Mouse (Mus musculus) MEL (cell line): ENCODE results near the gene Zcchc10.
"Not testable (repeated sequence)": the region's sequence is repeated elsewhere in the genome, so short reads cannot be mapped to it uniquely, and the experiment has no call there.

Experiments
- CTCF ChIP-seq, 3 experiments: IDR thresholded peaks in 2 of 3; conservative IDR thresholded peaks in 1 of 3; 2 replicates each; pipeline ENCODE4 v1.5.1; 2011 to 2012; ENCODE audit warnings: low read length in 3 of 3, low read depth in 2 of 3, mild to moderate bottlenecking in 2 of 3, improper control_type of control experiment in 1 of 3, inconsistent platforms in 1 of 3, mixed read lengths in 1 of 3, moderate library complexity in 1 of 3; ENCODE audit not compliant: control insufficient read depth in 1 of 3, insufficient read depth in 1 of 3, poor library complexity in 1 of 3, severe bottlenecking in 1 of 3
- E2F4 ChIP-seq: IDR thresholded peaks from 2 replicates; pipeline ENCODE4 v1.6.1; 2011; ENCODE audit warnings: low read depth, low read length, improper control_type of control experiment, borderline replicate concordance
- EP300 ChIP-seq, 2 experiments: IDR thresholded peaks; 2 replicates each; pipeline ENCODE4 v1.6.1; 2011; ENCODE audit warnings: improper control_type of control experiment in 2 of 2, low read length in 2 of 2, low read depth in 1 of 2, mild to moderate bottlenecking in 1 of 2
- MAX ChIP-seq: IDR thresholded peaks from 2 replicates; pipeline ENCODE4 v1.6.1; 2011; ENCODE audit warnings: low read length, improper control_type of control experiment
- MXI1 ChIP-seq: IDR thresholded peaks from 2 replicates; pipeline ENCODE4 v1.6.1; 2011; ENCODE audit warnings: mild to moderate bottlenecking, low read depth, low read length, improper control_type of control experiment
- POLR2A ChIP-seq, 2 experiments: IDR thresholded peaks; 2 replicates each; pipeline ENCODE4 v1.6.1; 2011 to 2012; ENCODE audit warnings: low read length in 2 of 2, mild to moderate bottlenecking in 2 of 2, control low read depth in 1 of 2, improper control_type of control experiment in 1 of 2, low read depth in 1 of 2, moderate library complexity in 1 of 2; ENCODE audit not compliant: control insufficient read depth in 1 of 2, insufficient read depth in 1 of 2, poor library complexity in 1 of 2
- POLR2AphosphoS2 ChIP-seq: IDR thresholded peaks from 2 replicates; pipeline ENCODE4 v1.6.1; 2011; ENCODE audit warnings: low read length, improper control_type of control experiment
- RCOR1 ChIP-seq: IDR thresholded peaks from 2 replicates; pipeline ENCODE4 v1.6.1; 2012; ENCODE audit warnings: low read depth, mild to moderate bottlenecking, inconsistent platforms, low read length, improper control_type of control experiment
- SMC3 ChIP-seq: IDR thresholded peaks from 2 replicates; pipeline ENCODE4 v1.6.1; 2011; ENCODE audit warnings: low read depth, low read length, improper control_type of control experiment
- ZKSCAN1 ChIP-seq: IDR thresholded peaks from 2 replicates; pipeline ENCODE4 v1.6.1; 2012; ENCODE audit warnings: low read depth, mild to moderate bottlenecking, inconsistent platforms, low read length, improper control_type of control experiment, moderate library complexity
- ZNF384 ChIP-seq: IDR thresholded peaks from 2 replicates; pipeline ENCODE4 v1.6.1; 2012; ENCODE audit warnings: low read depth, mild to moderate bottlenecking, inconsistent platforms, low read length, improper control_type of control experiment

- TF ChIP-seq MAX; ZKSCAN1; POLR2AphosphoS2; EP300 (IDR thresholded peaks at IDR 0.05; ENCODE audit: low read depth in 1 of 2, low read length in 2 of 2); SMC3; CTCF (IDR thresholded peaks at IDR 0.05 in 2 of 3, conservative IDR thresholded peaks at IDR 0.05 in 1 of 3; ENCODE audit: control insufficient read depth in 1 of 3, insufficient read depth in 1 of 3, low read depth in 2 of 3, low read length in 3 of 3, poor library complexity in 1 of 3, severe bottlenecking in 1 of 3); E2F4; POLR2A (IDR thresholded peaks at IDR 0.05; ENCODE audit: control insufficient read depth in 1 of 2, insufficient read depth in 1 of 2, low read depth in 1 of 2, low read length in 2 of 2, poor library complexity in 1 of 2); RCOR1; MXI1: not testable (repeated sequence)
- peak; percentile 69 for TF ChIP-seq ZNF384
Observed at GRCm38 (mm10) chr11:53318568-53318967, 5.9 kb upstream of the Zcchc10 start.
